Mouse (Mus musculus) thymus, postnatal 14 days (tissue): ENCODE measurements around the gene Hoxd9.
A peak's percentile ranks its signal among the peaks of the same experiment; 100 is the strongest.

Experiments
- DNase-seq: peaks from one replicate; pipeline ENCODE4 v3.0.0; 2021

Hoxd9 gene

DNA sequence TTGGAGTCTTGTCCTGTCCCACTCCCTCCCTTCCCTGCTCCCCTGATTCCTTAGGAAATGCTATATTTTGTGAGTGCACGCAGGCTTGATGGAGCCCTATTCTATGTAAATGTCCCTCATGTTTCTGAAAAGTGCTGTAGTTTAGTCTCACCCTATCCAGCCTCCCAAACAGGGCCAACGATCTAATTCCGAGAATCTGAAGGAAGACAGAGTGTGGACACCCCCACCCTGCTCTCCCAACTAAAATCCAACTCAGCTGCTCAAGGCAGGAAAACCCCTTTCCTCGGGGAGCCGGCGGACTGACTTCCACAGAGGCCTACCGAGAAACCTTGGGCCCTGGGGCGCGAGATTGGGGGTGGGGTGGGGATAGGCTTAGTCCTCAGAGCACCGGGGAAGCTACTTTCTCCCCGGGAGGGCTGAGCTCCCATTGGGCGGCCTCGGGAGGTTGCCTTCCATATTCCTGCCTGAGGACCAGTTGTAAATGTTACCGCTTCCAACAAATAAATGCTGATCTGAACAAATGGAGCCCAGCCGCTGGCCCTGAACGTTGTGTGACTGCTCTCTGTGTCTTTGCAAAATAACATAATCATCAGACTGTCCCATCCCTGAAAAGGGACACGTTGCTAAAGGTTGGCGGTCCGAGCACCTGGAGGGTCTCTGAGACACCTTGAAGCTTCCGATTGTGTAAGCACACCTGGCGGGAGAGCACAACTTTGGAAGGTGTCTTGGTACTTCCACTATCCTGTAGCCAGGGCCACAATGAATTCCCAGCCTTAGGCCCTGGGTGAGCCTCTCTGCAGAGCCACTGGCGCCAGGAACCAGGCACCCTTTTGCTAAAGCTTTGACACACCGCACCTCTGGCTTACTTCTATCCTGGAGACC is 2.4 kb downstream of the Hoxd9 start:
- DNase-seq, result no peak

DNA sequence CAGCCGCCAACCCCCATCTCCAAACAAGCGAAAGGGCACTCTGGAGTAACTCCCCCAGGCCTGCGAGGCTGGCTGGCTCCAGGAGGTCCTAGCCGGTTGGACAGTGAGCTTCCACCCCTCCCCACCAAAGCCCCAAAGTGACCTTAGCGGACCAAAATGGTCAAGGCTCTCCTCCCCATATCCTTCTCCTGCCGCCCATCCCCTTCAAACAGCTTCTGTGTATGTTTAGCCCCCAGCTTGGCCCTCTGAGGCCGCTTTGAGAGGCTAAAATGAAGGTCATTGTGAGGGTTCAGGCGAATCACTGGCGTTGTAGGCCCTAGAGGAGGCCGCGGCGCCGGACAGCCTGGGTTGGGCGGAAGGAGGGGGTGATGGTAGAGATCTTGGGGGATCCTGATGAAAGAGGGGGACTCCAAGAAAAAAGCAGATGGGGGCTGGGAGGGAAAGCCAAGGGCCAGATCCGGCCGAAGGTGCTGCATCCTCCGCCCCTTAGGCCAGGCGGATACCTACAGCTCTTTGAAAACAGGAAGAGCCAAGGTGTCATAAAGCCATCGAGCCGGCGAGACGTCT is 3.1 kb downstream of the Hoxd9 start:
- no peak for DNase-seq

DNA sequence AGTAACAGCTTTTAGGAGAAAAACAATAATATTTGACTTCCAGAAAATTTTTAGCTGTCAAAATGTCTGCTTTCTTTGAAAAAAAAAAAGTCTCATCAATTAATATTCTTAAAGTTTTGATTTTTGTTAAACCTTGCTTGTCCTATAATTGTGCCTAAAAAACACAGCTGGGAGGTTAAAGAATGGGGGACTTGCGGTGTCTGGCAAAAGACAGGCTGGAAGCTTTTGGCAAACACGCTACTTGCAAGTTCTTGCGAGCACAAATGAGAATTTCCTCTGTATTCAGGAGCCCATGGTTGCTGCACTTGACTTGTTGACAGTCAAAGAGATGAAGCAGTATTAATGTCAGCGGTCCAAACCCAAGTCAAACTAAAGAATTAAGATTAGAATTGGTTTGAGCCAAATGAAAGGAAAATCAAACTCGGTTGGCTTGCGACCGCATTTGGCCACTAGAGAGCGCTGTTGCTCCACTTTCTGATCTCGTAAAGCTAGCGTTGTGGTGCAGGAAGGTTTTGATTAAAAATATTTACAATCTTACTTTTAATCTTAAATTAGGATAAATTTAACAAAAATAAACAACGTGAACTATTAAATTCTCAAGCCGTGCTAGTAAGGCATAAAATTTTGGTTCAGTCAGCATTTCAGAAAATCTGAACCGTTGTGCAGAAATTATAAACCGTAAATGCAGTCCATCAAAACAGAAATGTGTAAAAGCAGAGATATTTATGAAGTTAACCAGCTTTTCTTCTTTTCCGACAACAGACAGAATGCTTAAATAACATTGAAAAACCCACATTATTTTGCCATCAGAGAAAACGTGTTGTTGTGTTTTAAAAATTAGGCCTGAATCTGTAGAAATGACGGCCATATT is 4.7 kb downstream of the Hoxd9 start:
- DNase-seq, result peak; percentile 66

DNA sequence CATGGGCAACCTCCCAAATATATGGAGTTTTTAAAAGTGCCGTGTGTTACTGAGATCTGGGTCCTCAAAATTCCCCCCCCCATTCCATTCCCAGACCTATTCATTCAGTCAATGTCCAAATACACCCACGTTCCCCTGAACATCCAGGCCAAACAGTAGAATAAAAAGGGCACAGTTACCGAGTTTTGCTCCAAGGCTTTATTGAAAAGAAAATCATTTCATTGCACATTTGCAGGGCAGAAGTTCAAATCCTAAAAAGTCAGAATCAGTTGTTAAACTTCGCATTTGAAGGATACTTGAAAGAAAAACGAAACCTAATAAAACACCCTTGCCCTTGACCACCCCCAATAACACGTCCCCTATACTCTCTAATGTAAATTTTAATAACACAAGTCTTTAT is 5.3 kb downstream of the Hoxd9 start:
- DNase-seq, result no peak

DNA sequence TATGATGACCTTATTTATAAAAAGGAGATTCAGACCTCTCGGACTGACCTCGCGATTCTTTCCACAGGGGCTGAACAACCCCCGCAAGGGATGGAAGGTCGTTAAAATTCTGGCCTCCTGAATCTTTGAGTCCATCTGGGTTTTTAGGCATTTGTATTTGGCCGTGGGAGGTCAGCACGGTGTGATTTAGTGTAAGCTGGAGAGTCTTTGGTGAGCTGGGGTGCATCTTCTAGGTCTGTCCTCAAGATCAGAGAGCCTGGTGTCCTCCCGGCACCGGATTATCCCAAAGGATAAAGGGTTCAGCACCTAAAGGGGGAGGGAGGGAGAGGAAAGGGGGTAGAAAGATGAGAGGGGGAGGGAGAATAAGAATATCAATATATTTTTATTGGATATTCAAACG is 5.8 kb downstream of the Hoxd9 start:
- DNase-seq, result no peak

DNA sequence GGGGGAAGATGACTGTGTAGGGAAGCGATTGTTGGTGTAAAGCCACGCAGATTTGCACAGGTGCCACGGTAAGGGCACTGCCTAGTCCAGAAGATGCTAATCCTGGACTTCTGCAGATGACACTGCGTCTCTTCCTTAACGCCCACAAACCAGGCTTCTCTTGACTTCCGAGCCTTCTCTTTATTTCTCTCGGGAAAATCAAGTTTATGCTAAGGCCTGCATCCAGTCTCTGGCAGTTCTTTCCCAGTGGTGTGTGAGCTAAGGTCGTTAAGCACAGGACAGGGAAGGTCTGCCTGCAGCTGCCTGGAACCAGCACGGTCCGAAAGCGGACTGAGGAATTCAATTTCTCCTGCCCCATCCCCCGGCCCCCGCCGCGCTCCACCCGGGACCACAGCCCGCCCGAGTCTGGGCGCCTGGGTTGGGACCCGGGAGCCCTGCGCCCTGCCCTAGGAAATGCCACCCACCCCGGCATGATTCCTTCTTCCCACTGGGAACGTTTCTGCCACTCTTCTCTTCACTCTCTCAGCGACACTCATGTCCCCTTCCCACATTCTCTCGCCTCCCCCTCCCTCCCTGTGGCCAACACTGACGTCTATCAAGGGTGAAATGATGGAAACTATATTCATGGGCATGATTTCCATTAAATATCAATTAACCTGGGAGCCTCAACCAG is 6.3 kb downstream of the Hoxd9 start:
- no peak for DNase-seq

DNA sequence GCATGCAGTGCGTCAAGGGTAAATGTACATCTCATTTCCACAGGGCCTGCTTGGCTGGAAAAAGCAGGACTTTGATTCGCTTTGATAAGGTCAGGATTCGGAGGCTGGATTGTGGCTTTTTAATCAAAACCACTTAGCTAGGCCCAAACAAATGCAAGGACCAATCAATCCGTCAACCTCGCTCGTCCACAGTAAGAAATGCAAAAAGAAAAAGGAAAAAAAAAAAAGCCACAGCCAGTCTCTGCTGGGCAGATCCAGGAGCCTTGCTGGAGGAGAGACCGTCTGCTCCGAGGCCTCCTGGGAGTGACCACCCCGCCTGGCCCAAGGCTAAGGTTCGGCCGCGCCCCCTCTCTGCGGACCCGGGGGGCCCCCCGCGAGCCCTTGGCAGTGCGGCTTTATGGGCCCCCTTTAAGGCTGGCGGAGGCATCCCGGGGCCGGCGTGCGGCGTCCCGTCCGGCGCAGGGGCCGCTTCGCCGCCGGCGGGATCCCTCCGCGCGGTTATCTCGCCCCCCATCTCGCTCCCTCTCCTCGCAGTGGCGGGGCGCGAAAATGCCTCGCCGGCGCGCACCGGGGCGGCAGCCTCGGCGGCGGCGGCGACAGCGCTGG is 7.0 kb downstream of the Hoxd9 start, which contains the start of gene Hoxd8:
Hoxd8 (plus strand) TSS at position 223 of the 606 bp plus-strand sequence.
- peak; percentile 44 for DNase-seq

DNA sequence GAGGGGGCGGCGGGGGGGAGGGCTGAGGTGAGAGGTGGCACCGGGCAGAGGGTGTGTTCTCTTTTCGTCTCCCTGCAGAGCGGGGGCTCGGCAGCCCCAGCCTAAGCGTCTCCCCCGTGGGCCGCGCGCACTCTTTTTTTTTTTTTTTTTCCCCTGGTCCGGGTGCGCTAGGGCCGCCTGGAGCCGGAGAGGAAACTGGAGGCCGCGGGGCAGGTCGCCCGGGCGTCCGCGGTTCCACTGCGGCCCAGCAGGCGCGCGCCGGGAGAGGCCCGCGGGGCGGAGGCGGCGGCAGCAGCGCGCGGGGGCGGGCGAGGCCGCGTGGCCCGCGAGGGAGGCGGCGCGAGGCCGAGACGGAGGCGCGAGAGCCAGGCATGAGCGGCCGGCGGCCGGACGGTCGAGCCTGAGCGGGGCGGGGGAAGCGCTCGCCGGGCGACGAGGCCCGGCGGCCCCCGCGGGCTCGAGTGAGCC is 7.5 kb downstream of the Hoxd9 start:
- DNase-seq, result no peak

DNA sequence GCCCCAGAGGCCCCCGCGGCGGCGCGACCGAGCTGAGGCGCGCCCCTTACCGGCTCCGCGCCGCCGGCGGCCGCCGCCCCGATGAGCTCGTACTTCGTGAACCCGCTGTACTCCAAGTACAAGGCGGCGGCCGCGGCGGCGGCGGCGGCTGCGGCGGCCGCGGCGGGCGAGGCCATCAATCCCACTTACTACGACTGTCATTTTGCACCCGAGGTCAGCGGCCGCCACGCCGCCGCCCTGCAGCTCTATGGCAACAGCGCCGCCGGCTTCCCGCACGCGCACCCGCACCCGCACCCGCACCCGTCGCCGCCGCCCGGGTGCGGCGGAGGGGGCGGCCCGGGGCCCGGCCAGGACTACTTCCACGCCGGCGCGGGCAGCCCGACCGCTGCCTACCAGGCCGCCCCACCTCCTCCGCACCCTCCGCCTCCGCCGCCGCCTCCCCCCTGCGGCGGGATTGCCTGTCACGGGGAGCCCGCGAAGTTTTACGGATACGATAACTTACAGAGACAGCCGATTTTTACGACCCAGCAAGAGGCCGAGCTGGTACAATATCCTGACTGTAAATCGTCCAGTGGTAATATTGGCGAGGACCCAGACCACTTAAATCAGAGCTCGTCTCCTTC is 8.1 kb downstream of the Hoxd9 start:
- DNase-seq, result no peak

DNA sequence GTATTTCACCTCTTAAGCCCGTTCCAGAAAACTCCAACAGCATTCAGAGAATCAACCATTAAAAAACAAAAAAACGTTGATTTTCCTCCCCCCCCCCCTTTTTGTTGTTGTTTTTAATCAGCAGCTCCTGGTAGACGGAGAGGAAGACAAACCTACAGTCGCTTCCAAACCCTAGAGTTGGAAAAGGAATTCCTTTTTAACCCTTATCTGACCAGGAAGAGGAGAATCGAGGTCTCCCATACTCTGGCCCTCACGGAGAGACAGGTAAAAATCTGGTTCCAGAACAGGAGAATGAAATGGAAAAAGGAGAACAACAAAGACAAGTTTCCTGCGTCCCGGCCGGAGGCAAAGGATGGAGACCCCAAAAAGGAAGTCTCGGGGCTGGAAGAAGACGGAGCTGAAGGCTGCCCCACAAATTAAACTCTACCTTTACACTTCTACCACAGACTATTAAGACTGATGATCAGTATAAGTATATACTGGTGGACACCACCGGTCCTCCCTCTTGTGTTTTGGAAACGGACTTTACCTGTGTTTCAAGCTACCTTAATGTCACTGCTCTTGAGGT is 8.9 kb downstream of the Hoxd9 start:
- no peak for DNase-seq

DNA sequence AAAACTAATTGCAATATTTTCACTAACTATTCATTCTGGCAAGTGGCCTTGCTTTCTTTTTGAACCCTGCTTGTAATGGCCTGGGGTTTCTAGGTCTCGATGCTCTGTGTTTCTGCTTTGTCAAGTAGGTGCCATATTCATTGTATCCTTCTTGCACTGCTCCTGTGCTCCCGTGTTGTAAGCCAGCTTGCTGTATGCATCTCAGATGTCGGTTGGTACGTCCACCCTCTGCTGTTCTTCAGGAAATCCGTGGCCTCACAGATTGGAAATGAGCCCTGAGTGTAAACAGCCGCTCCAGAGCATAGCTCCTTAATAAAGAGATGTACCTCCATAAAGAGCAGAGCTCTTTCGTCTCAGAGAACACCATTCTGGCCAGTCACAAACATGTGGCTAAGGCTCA is 10.1 kb downstream of the Hoxd9 start:
- DNase-seq, result no peak

DNA sequence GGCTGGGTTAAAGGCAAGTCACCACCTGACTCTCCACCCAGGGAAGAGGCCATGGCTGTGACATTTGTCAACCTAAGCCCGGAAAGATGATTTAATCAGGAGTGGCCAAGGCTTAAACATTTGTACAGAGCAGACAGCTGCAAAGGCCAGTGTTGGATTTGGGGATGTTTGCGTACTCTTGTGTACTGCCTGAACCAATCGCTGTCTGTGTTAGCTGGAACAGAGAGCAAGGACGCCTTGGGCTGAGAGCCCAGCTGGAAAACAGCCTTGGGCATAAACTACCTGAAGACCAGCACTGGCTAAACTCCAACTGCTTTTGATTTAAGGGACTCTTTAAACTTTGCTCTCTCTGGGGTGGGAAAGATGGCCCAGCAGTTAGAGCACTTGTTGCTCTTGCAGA is 11.1 kb downstream of the Hoxd9 start:
- DNase-seq, result no peak

DNA sequence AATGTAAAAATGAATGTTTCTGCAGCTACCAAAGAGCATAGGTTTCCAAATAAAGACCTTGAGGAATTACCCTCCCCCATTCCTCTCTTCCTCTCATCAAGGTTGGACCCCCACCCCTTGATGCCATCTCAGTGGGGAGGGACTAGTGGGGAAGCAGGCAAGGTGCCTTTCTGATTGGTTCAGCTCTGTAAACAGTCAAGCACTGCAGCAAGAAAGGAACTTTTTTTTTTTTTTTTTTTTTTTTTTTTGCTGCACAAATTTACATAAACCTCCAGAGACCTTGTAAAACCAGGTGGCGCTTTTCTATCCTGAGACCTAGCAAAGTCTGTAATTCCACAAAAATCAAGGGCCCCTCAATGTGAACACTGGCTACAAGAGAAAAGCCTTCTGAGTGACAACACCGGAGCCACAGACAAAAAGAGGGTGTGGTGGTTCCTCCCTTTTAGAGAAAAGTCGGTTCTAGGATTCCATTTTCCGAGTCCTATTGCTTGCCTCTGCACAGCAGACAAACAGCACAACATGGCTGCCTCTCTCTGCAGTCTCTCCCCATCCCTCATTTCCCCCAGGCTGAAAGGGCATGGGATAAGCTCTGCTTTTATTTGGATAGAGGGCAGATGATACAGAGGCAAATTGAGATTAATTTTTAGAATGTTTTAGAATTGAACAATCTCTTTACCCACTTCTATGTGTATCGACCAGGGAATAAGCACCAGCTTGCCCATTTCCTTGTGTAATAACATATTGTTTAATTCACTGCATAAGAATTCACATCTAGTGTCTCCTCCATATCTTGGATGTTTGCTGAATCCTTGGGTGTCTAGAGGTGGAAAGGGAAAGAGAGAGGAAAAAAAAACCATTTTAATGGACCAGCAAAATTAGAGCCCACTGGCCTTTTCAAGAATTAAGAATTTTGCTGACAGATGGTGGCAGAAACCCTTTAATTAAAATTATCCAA is 12.2 kb downstream of the Hoxd9 start:
- DNase-seq, result no peak

DNA sequence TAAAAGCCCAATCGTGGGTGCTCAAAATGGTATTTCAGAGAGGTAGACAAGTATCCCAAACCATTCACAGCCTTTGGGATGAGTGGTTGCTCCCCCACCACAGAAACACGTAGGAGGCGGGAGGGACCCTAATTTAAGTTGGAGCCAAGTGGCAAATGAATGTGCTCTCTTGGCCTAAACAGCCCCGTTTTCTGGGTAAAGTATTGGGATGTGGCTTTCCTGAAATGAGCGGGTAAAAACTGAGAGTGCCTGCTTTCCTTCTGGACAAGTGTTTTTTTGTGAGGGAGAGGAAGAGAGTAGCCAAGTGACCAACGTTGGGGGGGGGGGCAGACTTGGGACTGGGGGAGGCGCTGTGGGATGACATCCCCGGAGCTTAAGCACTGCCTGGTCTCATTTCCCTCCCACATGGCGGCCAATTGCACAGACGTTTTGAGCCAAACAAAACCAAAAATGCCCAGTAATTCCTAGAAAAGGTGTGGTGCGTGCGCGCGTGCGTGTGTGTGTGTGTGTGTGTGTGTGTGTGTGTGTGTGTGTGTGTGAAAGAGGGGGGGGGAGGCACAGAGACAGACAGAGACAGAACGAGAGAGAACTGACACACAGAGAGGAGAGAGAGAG is 13.5 kb downstream of the Hoxd9 start:
- no peak for DNase-seq

DNA sequence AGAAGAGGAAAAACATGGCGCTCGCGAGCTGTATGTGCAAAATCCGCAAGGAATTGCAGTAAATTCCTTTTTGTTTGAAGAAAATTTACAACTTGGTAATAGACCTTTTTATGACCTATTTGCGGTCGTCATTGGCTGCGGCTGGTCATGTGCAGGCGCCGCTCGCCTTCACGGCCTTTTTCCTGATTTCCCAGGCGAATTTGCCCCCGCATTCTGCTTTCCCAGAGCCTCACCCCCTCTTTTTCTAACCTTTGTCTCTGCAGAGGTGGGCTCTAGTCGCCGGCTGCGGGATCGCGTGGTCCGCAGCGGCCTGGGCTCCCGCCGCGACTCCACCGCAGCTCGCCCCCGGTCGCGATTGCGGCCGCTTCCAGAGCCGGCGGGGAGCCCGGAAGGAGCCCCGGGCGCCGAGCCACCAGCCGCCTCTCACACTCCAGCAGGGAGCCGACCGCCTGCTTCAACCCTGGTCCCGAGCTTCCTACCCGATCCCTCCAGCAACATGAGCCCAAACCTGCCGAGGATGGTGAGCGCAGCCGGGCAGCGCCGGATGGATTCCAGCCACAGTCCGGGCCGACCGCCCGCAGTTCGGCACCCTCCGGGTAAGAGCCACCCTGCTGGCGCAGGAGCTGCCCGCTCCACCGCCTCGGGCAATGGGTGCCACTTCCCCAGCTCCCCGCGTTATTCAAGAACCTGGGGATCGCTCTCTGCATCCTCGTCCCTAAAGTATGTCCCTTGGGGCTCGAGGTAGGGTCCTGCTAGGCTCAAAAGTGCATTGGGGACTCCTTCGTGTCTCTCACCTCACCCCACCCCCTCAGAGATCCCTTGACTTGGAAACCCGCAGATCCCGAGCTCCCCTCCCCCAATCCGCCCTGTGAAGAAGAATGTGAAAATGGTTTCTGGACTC is 14.4 kb downstream of the Hoxd9 start, which contains the start of the genes Hoxd3 and Hoxd4:
Hoxd3 (plus strand) TSS at position 207 of the 901 bp plus-strand sequence.
Hoxd4 (plus strand) TSS at position 209 of the 901 bp plus-strand sequence.
- DNase-seq, result no peak

DNA sequence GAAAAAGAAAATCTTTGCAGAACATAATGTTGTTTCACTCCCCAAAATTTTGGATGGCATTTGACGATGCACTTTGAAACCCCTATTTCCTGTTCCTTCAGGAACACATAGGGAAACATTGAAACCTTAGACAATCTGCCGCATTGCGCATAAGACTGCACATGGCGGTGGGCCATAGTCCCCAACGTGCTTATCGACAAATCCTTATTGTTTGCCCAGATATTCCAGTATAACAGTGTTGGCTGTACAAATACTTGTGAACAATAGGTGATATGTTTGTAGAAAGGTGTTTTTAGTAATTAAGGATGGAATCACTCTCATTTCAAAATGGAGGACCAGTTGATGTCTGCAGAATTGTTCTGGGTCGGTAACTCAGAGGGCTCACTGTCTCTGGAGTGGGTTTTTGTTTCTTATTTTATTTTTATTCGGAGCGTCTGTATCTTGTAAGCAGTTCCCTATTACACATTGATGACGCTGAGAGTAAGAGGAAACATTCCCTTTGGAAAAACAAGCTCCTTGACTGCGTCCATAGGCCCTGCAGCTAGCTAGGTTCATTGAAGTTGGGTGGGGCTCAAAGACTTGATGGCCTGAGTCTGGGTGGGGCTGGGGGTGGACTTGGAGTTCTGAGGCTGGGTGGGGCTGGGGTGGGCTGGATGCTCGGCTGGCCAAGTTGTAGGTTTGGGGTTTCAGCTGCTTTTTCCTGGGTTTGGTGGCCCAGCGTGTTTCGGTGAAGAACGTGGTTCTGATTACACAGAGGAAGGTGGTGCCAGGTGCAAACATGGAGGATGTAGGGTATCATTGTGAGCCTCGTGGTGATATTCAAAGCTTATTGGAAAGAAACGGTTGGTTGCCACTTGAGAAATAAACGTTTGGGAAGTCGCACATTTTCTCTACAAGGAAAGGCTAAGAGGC is 16.0 kb downstream of the Hoxd9 start:
- no peak for DNase-seq

DNA sequence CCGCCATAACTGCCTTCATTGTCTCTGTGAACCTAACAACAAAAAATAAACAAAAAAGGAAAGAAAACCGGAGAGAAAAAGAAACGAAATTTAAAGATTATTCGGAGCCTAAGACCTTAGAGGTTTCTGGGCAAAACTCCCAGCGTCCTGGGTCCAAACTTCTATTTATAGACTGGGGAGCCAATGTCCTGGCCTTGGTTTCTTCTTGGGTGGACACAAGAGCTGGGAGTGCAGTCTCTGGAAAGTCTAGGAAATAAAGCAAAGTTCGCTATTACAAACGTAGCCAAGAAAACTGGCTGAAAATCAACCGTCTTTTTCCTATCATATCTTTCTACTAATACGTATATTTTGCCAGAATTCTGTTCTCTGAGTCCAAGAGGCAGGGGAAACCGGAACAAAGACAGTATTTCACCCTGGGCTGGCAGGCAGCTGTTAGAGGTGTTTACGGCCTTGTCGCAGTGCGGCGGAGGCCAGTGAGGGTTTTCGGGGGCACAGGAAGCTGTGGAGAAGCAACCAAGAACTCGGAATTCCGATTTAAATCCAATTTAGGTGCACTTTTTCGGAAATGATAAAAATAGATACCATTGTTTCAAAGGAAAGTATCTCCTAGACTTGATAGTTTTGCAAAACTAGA is 16.7 kb downstream of the Hoxd9 start:
- no peak for DNase-seq
